Mouse (Mus musculus) hindbrain, postnatal 0 days (tissue): Measurements from ENCODE around the gene Tmie. TPM values are rescaled to one million over a fixed set of nuclear protein-coding genes. Genes with fewer than 3 reads are reported as not detected.

Source experiments
- ATAC-seq: fragments of 200-750 bp; cut with Nextera tagmentation; 2 replicates; pipeline ENCODE4 v1.8.0; 2017; ENCODE audit warnings: mild to moderate bottlenecking, moderate TSS enrichment, moderate library complexity
- DNase-seq: peaks from one replicate; pipeline ENCODE4 v3.0.0-alpha.2; 2015; ENCODE audit warnings: low spot score
- H3K27ac ChIP-seq: fragments of 300-500 bp; sonication (generic); 2 replicates; pipeline ENCODE4 v1.5.1; 2014; ENCODE audit warnings: mild to moderate bottlenecking
- H3K27me3 ChIP-seq: fragments of 300-500 bp; sonication (generic); 2 replicates; pipeline ENCODE4 v1.6.1; 2014; ENCODE audit warnings: low read length, mixed read lengths; ENCODE audit not compliant: insufficient read depth
- H3K36me3 ChIP-seq: fragments of 300-500 bp; sonication (generic); 2 replicates; pipeline ENCODE4 v1.6.1; 2014; ENCODE audit warnings: low read length, mixed read lengths; ENCODE audit not compliant: insufficient read depth
- H3K4me1 ChIP-seq: fragments of 300-500 bp; sonication (generic); 2 replicates; pipeline ENCODE4 v1.6.1; 2014; ENCODE audit warnings: antibody characterized with exemption, low read length, mixed read lengths; ENCODE audit not compliant: insufficient read depth
- H3K4me2 ChIP-seq: fragments of 300-500 bp; sonication (generic); 2 replicates; pipeline ENCODE4 v1.6.1; 2014; ENCODE audit warnings: low read depth, mild to moderate bottlenecking, low read length, moderate library complexity, mixed read lengths
- H3K4me3 ChIP-seq: fragments of 300-500 bp; sonication (generic); 2 replicates; pipeline ENCODE4 v1.5.1; 2014; ENCODE audit warnings: low read length
- H3K9ac ChIP-seq: fragments of 300-500 bp; sonication (generic); replicated peaks from 2 replicates; pipeline ENCODE4 v1.6.1; 2014; ENCODE audit warnings: mild to moderate bottlenecking, low read length, moderate library complexity, mixed read lengths
- H3K9me3 ChIP-seq: fragments of 300-500 bp; sonication (generic); 2 replicates; pipeline ENCODE4 v1.6.1; 2016; ENCODE audit warnings: low read length, mixed read lengths
- CTCF ChIP-seq: IDR thresholded peaks from 2 replicates; pipeline ENCODE4 v1.5.1; 2016; ENCODE audit warnings: antibody characterized with exemption, control low read depth, low read depth
- WGBS: fragments of 180-500 bp; shearing (Covaris S2); extraction: QIAGEN DNeasy Blood & Tissue Kit; methylation state at CpG from one replicate; pipeline ENCODE4 v1.1.7; 2014; 5-methylcytosine and 5-hydroxymethylcytosine counted together
- polyA plus RNA-seq: library from polyadenylated mRNA; unstranded; fragments of >200 nt; fragmentation: Nextera tagmentation; extraction: Ambion mirVana; gene quantifications from 2 replicates; pipeline ENCODE4 v1.2.1, GENCODE M21; 2015
- total RNA-seq: library from RNA; depleted of rRNA; stranded (reverse); fragments of >200 nt; gene quantifications from 2 replicates; pipeline ENCODE4 v1.2.3, GENCODE M21; 2014

Gene Tmie
- total and polyA plus RNA-seq, 2 experiments from 2014 or later: 6.2 to 6.8 TPM

- ATAC-seq (no peak), DNase-seq (no peak)
- Histone ChIP-seq H3K4me3 (no peak within 1 kb of the TSS), H3K27ac (no peak within 1 kb of the TSS), H3K36me3 (no peaks in the 10 kb centered on the region), H3K27me3 (no peaks in the 10 kb centered on the region), H3K9me3 (no peaks in the 10 kb centered on the region), H3K9ac (no peak within 1 kb of the TSS), H3K4me2 (no peak within 1 kb of the TSS), H3K4me1 (no peaks in the 10 kb centered on the region)
- no peak for TF ChIP-seq CTCF
- WGBS: 87% methylated on average over 10 of the region's 10 CpGs
Measured at GRCm38 (mm10) chr9:110844206-110844605, 35.7 kb downstream of the Tmie start, which contains the start of gene Prss46. TSS of gene Prss46 (plus strand) at chr9:110844506.

GRCm38 (mm10) chr9:110841438-110841837, 38.5 kb downstream of the Tmie start:
- Histone ChIP-seq H3K27ac (no peak overlapping the region), H3K9ac (no peak overlapping the region), H3K4me3 (no peak overlapping the region), H3K36me3 (no peaks in the 10 kb centered on the region), H3K9me3 (no peaks in the 10 kb centered on the region), H3K27me3 (no peaks in the 10 kb centered on the region), H3K4me2 (no peak overlapping the region), H3K4me1 (no peaks in the 10 kb centered on the region)
- no peak for ATAC-seq
- no peak for DNase-seq
- 89% methylated on average over 2 of the region's 2 CpGs for WGBS
- no peak for TF ChIP-seq CTCF

GRCm38 (mm10) chr9:110840905-110841304, 39.0 kb downstream of the Tmie start:
- no peak for ATAC-seq

GRCm38 (mm10) chr9:110836112-110836511, 43.8 kb downstream of the Tmie start:
- peak; percentile 80; the same call in 1 of the 2 replicates for ATAC-seq
- Histone ChIP-seq H3K9me3 (no peaks in the 10 kb centered on the region), H3K27me3 (no peaks in the 10 kb centered on the region), H3K4me3 (no peak overlapping the region), H3K36me3 (no peaks in the 10 kb centered on the region), H3K27ac (peak overlapping the region; percentile 58; the same call in 1 of the 2 replicates), H3K4me1 (no peaks in the 10 kb centered on the region), H3K9ac (no peak overlapping the region), H3K4me2 (no peak overlapping the region)
- no peak for TF ChIP-seq CTCF
- WGBS: 55% methylated on average over 2 of the region's 2 CpGs
- DNase-seq: peak; percentile 52

More at GRCm38 (mm10) chr9:110840905-110841304, 39.0 kb downstream of the Tmie start:
- Histone ChIP-seq H3K4me1 (no peaks in the 10 kb centered on the region), H3K9ac (no peak overlapping the region), H3K27me3 (no peaks in the 10 kb centered on the region), H3K9me3 (no peaks in the 10 kb centered on the region), H3K36me3 (no peaks in the 10 kb centered on the region), H3K4me3 (no peak overlapping the region), H3K4me2 (no peak overlapping the region), H3K27ac (no peak overlapping the region)
- WGBS: 67% methylated on average over 6 of the region's 6 CpGs
- TF ChIP-seq CTCF: no peak
- no peak for DNase-seq

GRCm38 (mm10) chr9:110834961-110835360, 45.0 kb downstream of the Tmie start:
- Histone ChIP-seq H3K4me1 (no peaks in the 10 kb centered on the region), H3K4me3 (no peak overlapping the region), H3K36me3 (no peaks in the 10 kb centered on the region), H3K9me3 (no peaks in the 10 kb centered on the region), H3K27ac (no peak overlapping the region), H3K9ac (no peak overlapping the region), H3K27me3 (no peaks in the 10 kb centered on the region), H3K4me2 (no peak overlapping the region)
- no peak for DNase-seq
- WGBS: 48% methylated on average over 10 of the region's 10 CpGs
- no peak for ATAC-seq
- no peak for TF ChIP-seq CTCF

GRCm38 (mm10) chr9:110834411-110834810, 45.5 kb downstream of the Tmie start, which contains the start of gene Prss45:
TSS of gene Prss45 (plus strand) at chr9:110834588.
- no peak within 1 kb of the TSS for H3K4me2 ChIP-seq
- no peak within 1 kb of the TSS for H3K9ac ChIP-seq
- no peaks in the 10 kb centered on the region for H3K9me3 ChIP-seq
- no peak within 1 kb of the TSS for H3K4me3 ChIP-seq
- H3K36me3 ChIP-seq: no peaks in the 10 kb centered on the region
- DNase-seq: no peak
- 0 out of 2 replicates have a peak within 1 kb of the TSS, but pooled peaks have one; percentile 58 for H3K27ac ChIP-seq
- 82% methylated on average over 19 of the region's 19 CpGs for WGBS
- no peaks in the 10 kb centered on the region for H3K27me3 ChIP-seq
- no peaks in the 10 kb centered on the region for H3K4me1 ChIP-seq
- no peak for TF ChIP-seq CTCF
- no peak for ATAC-seq

- no peaks in the 10 kb centered on the region for H3K27me3 ChIP-seq
- H3K27ac ChIP-seq: no peak overlapping the region
- no peak for TF ChIP-seq CTCF
- no peaks in the 10 kb centered on the region for H3K4me1 ChIP-seq
- H3K4me2 ChIP-seq: no peak overlapping the region
- H3K4me3 ChIP-seq: no peak overlapping the region
- no peak overlapping the region for H3K9ac ChIP-seq
- no peaks in the 10 kb centered on the region for H3K36me3 ChIP-seq
- DNase-seq (no peak), ATAC-seq (no peak)
- WGBS: 72% methylated on average over 5 of the region's 5 CpGs
- H3K9me3 ChIP-seq: no peaks in the 10 kb centered on the region
Measured at GRCm38 (mm10) chr9:110833021-110833420, 46.9 kb downstream of the Tmie start.
